Mouse (Mus musculus): ENCODE measurements around the gene Plekhg2. TPM values are rescaled to one million over a fixed set of nuclear protein-coding genes. Genes with fewer than 3 reads are reported as not detected.

The Plekhg2 gene
- polyA plus RNA-seq, 1 experiment from 2014 or later: 6.3 TPM

DNA sequence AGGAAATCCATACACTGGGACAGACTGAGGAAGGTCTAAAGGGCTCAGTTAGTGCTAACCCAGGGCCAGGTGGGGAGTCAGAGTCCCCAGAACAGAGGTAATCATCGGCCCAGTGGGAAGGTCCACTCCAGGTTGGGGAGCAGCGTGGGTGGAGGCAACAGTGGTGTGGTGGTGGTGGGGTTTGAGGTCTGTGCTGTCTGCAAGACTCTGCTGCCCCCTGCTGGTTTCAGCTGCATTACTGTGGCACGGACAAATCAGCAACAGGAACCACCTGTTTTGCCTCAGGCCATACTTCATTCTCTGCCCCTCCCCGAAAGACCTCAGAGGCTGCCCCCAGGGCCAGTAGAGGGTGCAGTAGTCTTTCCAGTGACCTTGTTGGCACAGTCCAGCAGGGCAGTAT lies 14.1 kb upstream of the Plekhg2 start:
- Histone ChIP-seq H3K4me3 (ENCODE audit: low read depth, low read length) (no peak overlapping the region), H3K9ac (ENCODE audit: low read depth, low read length) (no peak overlapping the region; the same call in 1 of the 2 replicates), H3K4me1 (ENCODE audit: control insufficient read depth, low read depth, low read length) (peaks cover 50% of the 10 kb centered on the region), H3K27ac (ENCODE audit: low read length) (peak overlapping the region; percentile 84), H3K27me3 (ENCODE audit: control insufficient read depth, insufficient read depth, low read depth, low read length) (no peaks in the 10 kb centered on the region), H3K36me3 (ENCODE audit: control insufficient read depth, insufficient read depth) (peaks cover 13% of the 10 kb centered on the region), H3K9me3 (replicated peaks; ENCODE audit: control insufficient read depth, low read length) (no peaks in the 10 kb centered on the region), H3K4me2 (ENCODE audit: low read depth, low read length) (no peak overlapping the region)
- ATAC-seq (ENCODE audit: low read depth): peak; percentile 44
- WGBS (ENCODE audit: insufficient replicate concordance): 4% methylated on average over 4 of the region's 4 CpGs

- H3K4me3 ChIP-seq (ENCODE audit: low read depth, low read length): no peak overlapping the region
- H3K4me2 ChIP-seq (ENCODE audit: low read depth, low read length): no peak overlapping the region
- no peaks in the 10 kb centered on the region for H3K9me3 ChIP-seq (replicated peaks; ENCODE audit: control insufficient read depth, low read length)
- peaks cover 13% of the 10 kb centered on the region for H3K36me3 ChIP-seq (ENCODE audit: control insufficient read depth, insufficient read depth)
- H3K27ac ChIP-seq (ENCODE audit: low read length): peak overlapping the region; percentile 84
- H3K27me3 ChIP-seq (ENCODE audit: control insufficient read depth, insufficient read depth, low read depth, low read length): no peaks in the 10 kb centered on the region
- WGBS (ENCODE audit: insufficient replicate concordance): 47% methylated on average over 7 of the region's 7 CpGs
- H3K4me1 ChIP-seq (ENCODE audit: control insufficient read depth, low read depth, low read length): peaks cover 50% of the 10 kb centered on the region
- peak overlapping the region; percentile 12; the same call in 1 of the 2 replicates for H3K9ac ChIP-seq (ENCODE audit: low read depth, low read length)
- 0 out of 2 replicates have a peak, but pooled peaks have one; percentile 3 for ATAC-seq (ENCODE audit: low read depth)
These were observed 13.6 kb upstream of the Plekhg2 start for GRCm38 (mm10) chr7:28386007-28386406.

DNA sequence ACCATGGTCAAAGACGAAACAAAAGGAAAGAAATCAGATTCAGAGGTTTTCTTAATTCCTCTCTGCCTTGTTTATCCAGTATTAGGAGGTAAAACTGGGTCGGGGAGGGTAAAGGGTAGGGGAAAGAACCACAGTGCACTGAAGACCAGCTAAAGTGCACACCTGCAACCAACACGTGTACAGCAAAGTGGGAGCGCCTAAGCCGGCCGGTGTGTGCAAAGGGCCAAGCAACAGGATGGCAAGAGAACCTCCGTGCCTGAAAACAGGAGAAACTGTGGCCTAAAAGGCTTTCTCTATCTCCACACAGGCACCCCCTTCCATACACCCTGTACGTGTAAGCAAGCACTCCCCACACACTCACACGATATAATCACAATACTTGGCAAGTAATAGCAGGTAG lies 12.8 kb upstream of the Plekhg2 start:
- WGBS (ENCODE audit: insufficient replicate concordance): 79% methylated on average over 9 of the region's 9 CpGs
- 0 out of 2 replicates have a peak overlapping the region, but pooled peaks have one; percentile 8 for H3K4me2 ChIP-seq (ENCODE audit: low read depth, low read length)
- H3K27ac ChIP-seq (ENCODE audit: low read length): peak overlapping the region; percentile 84
- peaks cover 58% of the 10 kb centered on the region for H3K4me1 ChIP-seq (ENCODE audit: control insufficient read depth, low read depth, low read length)
- no peak overlapping the region for H3K4me3 ChIP-seq (ENCODE audit: low read depth, low read length)
- no peaks in the 10 kb centered on the region for H3K27me3 ChIP-seq (ENCODE audit: control insufficient read depth, insufficient read depth, low read depth, low read length)
- H3K9me3 ChIP-seq (replicated peaks; ENCODE audit: control insufficient read depth, low read length): no peaks in the 10 kb centered on the region
- no peak overlapping the region for H3K9ac ChIP-seq (ENCODE audit: low read depth, low read length)
- ATAC-seq (ENCODE audit: low read depth): no peak
- H3K36me3 ChIP-seq (ENCODE audit: control insufficient read depth, insufficient read depth): peaks cover 9% of the 10 kb centered on the region

DNA sequence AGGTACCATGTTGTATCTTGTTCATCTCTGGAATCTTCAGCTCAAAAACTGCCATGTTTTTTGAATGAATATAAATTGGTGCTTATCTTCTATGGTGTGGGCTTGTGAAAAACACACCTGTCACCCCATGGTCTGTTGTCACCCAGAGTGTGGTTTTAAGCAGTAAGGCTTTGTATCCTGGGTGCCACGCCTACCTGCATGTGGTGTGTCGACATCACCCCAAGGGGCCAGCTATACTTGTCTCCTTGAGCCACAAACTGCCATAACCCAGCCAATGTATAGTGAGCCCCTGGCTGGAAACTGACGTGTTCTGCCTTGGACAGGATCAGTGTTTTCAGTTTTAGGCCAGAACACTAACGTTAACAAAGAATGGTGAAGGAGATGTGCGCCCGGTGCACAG lies 11.8 kb upstream of the Plekhg2 start:
- Histone ChIP-seq H3K27ac (ENCODE audit: low read length) (peak overlapping the region; percentile 97), H3K9me3 (replicated peaks; ENCODE audit: control insufficient read depth, low read length) (no peaks in the 10 kb centered on the region), H3K9ac (ENCODE audit: low read depth, low read length) (no peak overlapping the region), H3K4me2 (ENCODE audit: low read depth, low read length) (no peak overlapping the region), H3K36me3 (ENCODE audit: control insufficient read depth, insufficient read depth) (peaks cover 6% of the 10 kb centered on the region; the same call in 1 of the 2 replicates), H3K4me3 (ENCODE audit: low read depth, low read length) (no peak overlapping the region), H3K4me1 (ENCODE audit: control insufficient read depth, low read depth, low read length) (peaks cover 68% of the 10 kb centered on the region), H3K27me3 (ENCODE audit: control insufficient read depth, insufficient read depth, low read depth, low read length) (no peaks in the 10 kb centered on the region)
- no peak for ATAC-seq (ENCODE audit: low read depth)
- WGBS (ENCODE audit: insufficient replicate concordance): 51% methylated on average over 6 of the region's 6 CpGs

DNA sequence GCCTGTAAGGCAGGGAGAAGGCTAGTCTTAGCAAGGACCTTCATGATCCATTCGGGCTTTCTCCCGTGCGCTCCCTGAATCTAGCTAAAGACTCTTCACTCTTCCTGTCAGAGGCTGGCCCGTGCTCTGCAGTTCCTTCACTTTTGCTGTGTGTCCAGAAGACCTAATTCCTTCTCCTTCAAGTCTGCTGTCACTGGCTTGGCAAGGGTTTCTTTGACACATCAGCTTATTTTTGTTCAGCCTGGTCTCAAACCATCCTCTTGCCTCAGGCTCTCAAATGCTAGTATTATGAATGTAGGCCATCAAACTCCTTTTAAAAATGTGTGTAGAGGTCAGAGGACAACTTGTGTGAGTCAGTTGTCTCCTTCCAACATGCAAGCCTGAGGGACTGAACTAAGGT lies 11.2 kb upstream of the Plekhg2 start:
- no peaks in the 10 kb centered on the region for H3K9me3 ChIP-seq (replicated peaks; ENCODE audit: control insufficient read depth, low read length)
- peak overlapping the region; percentile 96; the same call in 1 of the 2 replicates for H3K4me2 ChIP-seq (ENCODE audit: low read depth, low read length)
- H3K36me3 ChIP-seq (ENCODE audit: control insufficient read depth, insufficient read depth): peaks cover under 1% of the 10 kb centered on the region; the same call in 1 of the 2 replicates
- WGBS (ENCODE audit: insufficient replicate concordance): 46% methylated on average over 4 of the region's 4 CpGs
- peak overlapping the region; percentile 4; the same call in 1 of the 2 replicates for H3K9ac ChIP-seq (ENCODE audit: low read depth, low read length)
- H3K27ac ChIP-seq (ENCODE audit: low read length): peak overlapping the region; percentile 97
- H3K27me3 ChIP-seq (ENCODE audit: control insufficient read depth, insufficient read depth, low read depth, low read length): no peaks in the 10 kb centered on the region
- no peak for ATAC-seq (ENCODE audit: low read depth)
- H3K4me1 ChIP-seq (ENCODE audit: control insufficient read depth, low read depth, low read length): peaks cover 73% of the 10 kb centered on the region
- no peak overlapping the region for H3K4me3 ChIP-seq (ENCODE audit: low read depth, low read length)

GRCm38 (mm10) chr7:28382981-28383396 lies 10.6 kb upstream of the Plekhg2 start:
- H3K4me2 ChIP-seq (ENCODE audit: low read depth, low read length): peak overlapping the region; percentile 96
- H3K27me3 ChIP-seq (ENCODE audit: control insufficient read depth, insufficient read depth, low read depth, low read length): no peaks in the 10 kb centered on the region
- peaks cover 79% of the 10 kb centered on the region for H3K4me1 ChIP-seq (ENCODE audit: control insufficient read depth, low read depth, low read length)

GRCm38 (mm10) chr7:28382347-28382951 lies 10.1 kb upstream of the Plekhg2 start:
- H3K4me1 ChIP-seq (ENCODE audit: control insufficient read depth, low read depth, low read length): peaks cover 84% of the 10 kb centered on the region
- peak overlapping the region; percentile 97 for H3K27ac ChIP-seq (ENCODE audit: low read length)
- 0 out of 2 replicates have a peak, but pooled peaks have one; percentile 1 for ATAC-seq (ENCODE audit: low read depth)
- peak overlapping the region; percentile 96 for H3K4me2 ChIP-seq (ENCODE audit: low read depth, low read length)
- peaks cover 3% of the 10 kb centered on the region; the same call in 1 of the 2 replicates for H3K36me3 ChIP-seq (ENCODE audit: control insufficient read depth, insufficient read depth)
- no peaks in the 10 kb centered on the region for H3K27me3 ChIP-seq (ENCODE audit: control insufficient read depth, insufficient read depth, low read depth, low read length)
- 10% methylated on average over 11 of the region's 12 CpGs for WGBS (ENCODE audit: insufficient replicate concordance)
- H3K9ac ChIP-seq (ENCODE audit: low read depth, low read length): peak overlapping the region; percentile 50
- peak overlapping the region; percentile 58 for H3K4me3 ChIP-seq (ENCODE audit: low read depth, low read length)
- H3K9me3 ChIP-seq (replicated peaks; ENCODE audit: control insufficient read depth, low read length): no peaks in the 10 kb centered on the region

More at GRCm38 (mm10) chr7:28382981-28383396, 10.6 kb upstream of the Plekhg2 start:
- H3K36me3 ChIP-seq (ENCODE audit: control insufficient read depth, insufficient read depth): no peaks in the 10 kb centered on the region; the same call in 1 of the 2 replicates
- H3K9ac ChIP-seq (ENCODE audit: low read depth, low read length): peak overlapping the region; percentile 50
- peak overlapping the region; percentile 58 for H3K4me3 ChIP-seq (ENCODE audit: low read depth, low read length)
- H3K9me3 ChIP-seq (replicated peaks; ENCODE audit: control insufficient read depth, low read length): no peaks in the 10 kb centered on the region
- peak; percentile 64 for ATAC-seq (ENCODE audit: low read depth)
- H3K27ac ChIP-seq (ENCODE audit: low read length): peak overlapping the region; percentile 97
- 0% methylated on average over 11 of the region's 11 CpGs for WGBS (ENCODE audit: insufficient replicate concordance)

DNA sequence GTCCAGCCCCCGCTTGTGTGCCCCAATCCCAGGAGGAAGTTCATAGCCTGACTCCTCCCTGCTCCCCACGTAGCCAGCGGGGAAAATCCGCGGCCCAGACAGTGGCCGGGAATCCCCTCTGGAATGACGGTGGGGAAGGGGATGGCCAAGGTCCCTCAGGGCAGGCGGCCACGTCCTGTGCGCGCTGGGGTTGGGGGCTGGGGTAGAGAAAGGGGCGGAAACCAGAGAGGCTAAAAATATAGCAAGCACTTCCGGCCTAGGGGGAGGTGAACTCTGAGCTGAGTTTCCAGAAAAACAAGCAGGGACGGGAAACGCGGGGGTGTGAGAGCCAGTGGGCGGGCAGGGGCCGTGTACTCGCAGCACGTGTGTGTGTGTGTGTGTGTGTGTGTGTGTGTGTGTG lies 9.5 kb upstream of the Plekhg2 start:
- Histone ChIP-seq H3K4me1 (ENCODE audit: control insufficient read depth, low read depth, low read length) (peaks cover 89% of the 10 kb centered on the region), H3K27me3 (ENCODE audit: control insufficient read depth, insufficient read depth, low read depth, low read length) (no peaks in the 10 kb centered on the region), H3K4me3 (ENCODE audit: low read depth, low read length) (peak overlapping the region; percentile 58), H3K4me2 (ENCODE audit: low read depth, low read length) (peak overlapping the region; percentile 96), H3K27ac (ENCODE audit: low read length) (peak overlapping the region; percentile 97), H3K9me3 (replicated peaks; ENCODE audit: control insufficient read depth, low read length) (no peaks in the 10 kb centered on the region), H3K36me3 (ENCODE audit: control insufficient read depth, insufficient read depth) (peaks cover 4% of the 10 kb centered on the region; the same call in 1 of the 2 replicates), H3K9ac (ENCODE audit: low read depth, low read length) (peak overlapping the region; percentile 50)
- under 1% methylated on average over 20 of the region's 20 CpGs for WGBS (ENCODE audit: insufficient replicate concordance)
- ATAC-seq (ENCODE audit: low read depth): peak; percentile 19

All from liver, embryonic 16.5 days (tissue).